Mouse (Mus musculus): ENCODE measurements around the gene Olfr638. TPM values are rescaled to one million over a fixed set of nuclear protein-coding genes. Genes with fewer than 3 reads are reported as not detected.

Olfr638 gene
- polyA plus RNA-seq (2014; fragmentation: Illumina TruSeq; extraction: RNeasy Lipid Tissue Mini Kit (QIAGEN cat#74804)), result not detected

DNA sequence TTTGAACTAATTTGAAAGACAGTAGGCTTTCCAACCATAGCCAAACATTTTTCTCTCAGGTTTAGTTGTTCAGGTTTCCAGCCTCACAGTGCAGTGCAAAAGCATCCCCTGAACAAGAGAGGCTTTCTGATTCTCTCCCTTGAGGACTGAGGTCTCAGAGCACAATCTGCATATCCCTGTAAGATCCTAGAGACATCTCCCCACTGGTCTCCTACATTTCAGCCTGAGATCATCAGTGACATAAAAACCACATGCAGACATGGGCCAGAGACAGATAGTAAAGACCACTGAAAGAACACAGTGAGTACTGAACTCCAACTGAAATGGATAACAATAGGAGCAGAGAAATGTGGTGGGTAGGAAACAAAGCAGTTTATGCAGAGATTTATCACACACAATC, at the start of gene Olfr638:
Olfr638 (plus strand) TSS at position 301 of the 400 bp plus-strand sequence.

DNA sequence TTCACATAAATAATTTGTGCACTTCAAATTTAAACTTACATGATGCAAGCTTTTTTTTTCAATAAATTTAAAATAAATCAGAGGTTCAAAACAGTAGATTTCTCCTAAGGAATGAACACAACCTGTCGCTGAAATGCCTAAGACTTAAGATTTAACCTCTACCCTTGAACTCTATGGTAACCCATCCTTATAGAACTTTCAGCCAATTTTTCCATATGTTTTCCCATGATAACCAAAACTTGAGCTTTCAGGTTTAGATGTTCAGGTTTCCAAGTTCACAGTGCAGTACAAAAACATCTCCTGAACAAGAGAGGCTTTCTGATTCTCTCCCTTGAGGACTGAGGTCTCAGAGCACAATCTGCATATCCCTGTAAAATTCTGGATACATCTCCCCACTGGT, 27.7 kb upstream of the Olfr638 start, which contains the start of gene Olfr635:
Olfr635 (plus strand) TSS at position 301 of the 400 bp plus-strand sequence.

DNA sequence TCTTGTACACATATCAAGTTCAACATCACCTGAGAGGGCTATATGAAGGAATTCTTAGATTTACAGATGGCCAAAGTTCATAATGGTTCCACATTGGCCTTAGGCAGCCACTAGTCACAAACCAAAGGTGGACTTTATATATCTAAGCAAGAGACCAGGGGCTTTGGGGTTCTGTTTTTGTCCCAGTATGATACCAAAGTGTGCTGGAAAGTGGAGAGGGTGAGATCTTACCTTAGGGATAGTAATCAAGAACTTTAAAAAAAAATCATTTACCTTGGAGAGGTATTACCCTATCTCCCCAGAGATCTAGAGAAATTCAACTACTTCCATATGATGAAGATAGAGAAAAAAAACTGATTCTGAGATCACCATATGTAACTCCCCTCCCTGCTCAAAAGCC, 18.7 kb downstream of the Olfr638 start, which contains the start of gene Olfr639:
Olfr639 (minus strand) TSS at position 101 of the 400 bp plus-strand sequence.

DNA sequence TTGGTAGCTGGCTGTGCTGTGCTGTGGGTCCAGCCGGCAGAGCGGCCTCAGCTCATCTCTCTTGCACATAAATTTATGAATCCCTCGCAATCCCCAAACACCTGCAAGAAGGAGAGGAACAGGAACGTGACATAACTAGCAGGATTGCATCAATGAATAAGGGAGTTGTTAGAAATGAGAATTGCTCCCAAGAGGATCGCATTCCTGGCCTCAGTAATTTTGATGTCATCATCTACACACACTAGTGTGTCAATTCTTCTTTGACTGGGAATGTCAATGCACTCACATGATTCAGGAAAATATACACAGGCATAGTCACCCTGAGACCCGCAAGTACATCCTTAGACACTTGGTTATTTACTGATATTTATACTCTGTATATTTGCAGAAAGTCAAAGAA, 26.9 kb downstream of the Olfr638 start, which contains the start of gene Olfr640:
Olfr640 (minus strand) TSS at position 101 of the 400 bp plus-strand sequence.

DNA sequence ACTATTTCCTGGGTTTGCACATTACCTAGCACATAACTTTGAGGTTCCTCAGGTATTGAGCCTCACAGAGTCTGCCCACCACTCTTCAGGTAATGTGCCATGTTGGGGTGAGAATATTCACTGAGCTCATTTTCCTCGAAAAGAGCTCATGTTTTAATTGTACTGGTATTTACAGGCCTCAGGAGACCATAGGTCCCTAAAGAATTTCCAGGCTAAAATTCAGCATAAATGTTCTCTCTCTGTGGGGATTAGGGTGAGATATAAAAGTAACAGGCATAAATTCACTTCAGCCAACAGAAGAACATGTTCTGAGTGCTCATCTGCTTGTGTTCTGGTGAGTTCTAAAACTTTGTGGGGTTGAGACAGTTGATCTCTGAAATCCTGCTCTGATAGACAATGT, 36.6 kb downstream of the Olfr638 start, which contains the start of gene Olfr641:
Olfr641 (plus strand) TSS at position 301 of the 400 bp plus-strand sequence.

DNA sequence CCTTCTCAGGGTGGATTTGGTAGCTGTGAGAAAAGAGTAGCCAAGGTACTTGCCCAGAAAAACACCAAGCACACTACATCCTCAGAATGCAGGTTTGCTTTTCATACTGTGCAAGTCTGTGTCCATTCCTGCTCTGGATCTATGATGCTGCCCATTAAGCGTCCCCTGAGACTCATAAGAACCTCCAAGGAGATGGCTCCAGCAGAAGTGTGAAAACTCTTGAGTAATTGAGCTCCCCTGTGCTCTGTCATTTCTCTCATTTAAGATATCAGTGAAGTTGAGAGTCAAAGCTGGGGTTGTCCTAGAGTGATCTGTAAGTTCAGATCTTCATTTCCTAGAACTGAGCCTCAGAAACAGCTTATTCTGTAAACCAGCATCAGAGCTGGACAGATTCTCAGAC, 54.0 kb downstream of the Olfr638 start, which contains the start of gene Olfr642:
Olfr642 (minus strand) TSS at position 101 of the 400 bp plus-strand sequence.

Other genes starting within 250 kb of the Olfr638 start
- gene Olfr630, start 241.4 kb upstream of the Olfr638 start, polyA plus RNA-seq (2014; fragmentation: Illumina TruSeq; extraction: RNeasy Lipid Tissue Mini Kit (QIAGEN cat#74804)), result not detected
- gene Olfr69, start 227.2 kb upstream of the Olfr638 start, polyA plus RNA-seq (2014; fragmentation: Illumina TruSeq; extraction: RNeasy Lipid Tissue Mini Kit (QIAGEN cat#74804)), result not detected
- gene Olfr68, start 219.0 kb upstream of the Olfr638 start, polyA plus RNA-seq (2014; fragmentation: Illumina TruSeq; extraction: RNeasy Lipid Tissue Mini Kit (QIAGEN cat#74804)), result not detected
- gene Olfr67, start 206.9 kb upstream of the Olfr638 start, polyA plus RNA-seq (2014; fragmentation: Illumina TruSeq; extraction: RNeasy Lipid Tissue Mini Kit (QIAGEN cat#74804)), result not detected
- gene Hbb-bt, start 184.8 kb upstream of the Olfr638 start, polyA plus RNA-seq (2014; fragmentation: Illumina TruSeq; extraction: RNeasy Lipid Tissue Mini Kit (QIAGEN cat#74804)), result 2.9 TPM
- gene Hbb-bs, start 170.7 kb upstream of the Olfr638 start, polyA plus RNA-seq (2014; fragmentation: Illumina TruSeq; extraction: RNeasy Lipid Tissue Mini Kit (QIAGEN cat#74804)), result 54.8 TPM
- gene Hbb-bh2, start 158.2 kb upstream of the Olfr638 start, polyA plus RNA-seq (2014; fragmentation: Illumina TruSeq; extraction: RNeasy Lipid Tissue Mini Kit (QIAGEN cat#74804)), result not detected
- gene Hbb-bh1, start 155.6 kb upstream of the Olfr638 start, polyA plus RNA-seq (2014; fragmentation: Illumina TruSeq; extraction: RNeasy Lipid Tissue Mini Kit (QIAGEN cat#74804)), result not detected
- gene Hbb-y, start 145.5 kb upstream of the Olfr638 start, polyA plus RNA-seq (2014; fragmentation: Illumina TruSeq; extraction: RNeasy Lipid Tissue Mini Kit (QIAGEN cat#74804)), result not detected
- gene Olfr66, start 112.5 kb upstream of the Olfr638 start, polyA plus RNA-seq (2014; fragmentation: Illumina TruSeq; extraction: RNeasy Lipid Tissue Mini Kit (QIAGEN cat#74804)), result not detected
- not detected for gene Olfr64, start 104.3 kb upstream of the Olfr638 start, polyA plus RNA-seq (2014; fragmentation: Illumina TruSeq; extraction: RNeasy Lipid Tissue Mini Kit (QIAGEN cat#74804))
- not detected for gene Olfr65, start 95.3 kb upstream of the Olfr638 start, polyA plus RNA-seq (2014; fragmentation: Illumina TruSeq; extraction: RNeasy Lipid Tissue Mini Kit (QIAGEN cat#74804))
- gene Olfr631, start 69.9 kb upstream of the Olfr638 start, polyA plus RNA-seq (2014; fragmentation: Illumina TruSeq; extraction: RNeasy Lipid Tissue Mini Kit (QIAGEN cat#74804)), result not detected
- gene Olfr632, start 64.4 kb upstream of the Olfr638 start, polyA plus RNA-seq (2014; fragmentation: Illumina TruSeq; extraction: RNeasy Lipid Tissue Mini Kit (QIAGEN cat#74804)), result not detected
- gene Olfr633, start 54.3 kb upstream of the Olfr638 start, polyA plus RNA-seq (2014; fragmentation: Illumina TruSeq; extraction: RNeasy Lipid Tissue Mini Kit (QIAGEN cat#74804)), result not detected
- gene Olfr635, start 27.6 kb upstream of the Olfr638 start, polyA plus RNA-seq (2014; fragmentation: Illumina TruSeq; extraction: RNeasy Lipid Tissue Mini Kit (QIAGEN cat#74804)), result not detected
- not detected for gene Olfr639, start 18.6 kb downstream of the Olfr638 start, polyA plus RNA-seq (2014; fragmentation: Illumina TruSeq; extraction: RNeasy Lipid Tissue Mini Kit (QIAGEN cat#74804))
- gene Olfr640, start 26.8 kb downstream of the Olfr638 start, polyA plus RNA-seq (2014; fragmentation: Illumina TruSeq; extraction: RNeasy Lipid Tissue Mini Kit (QIAGEN cat#74804)), result not detected
- gene Olfr641, start 36.7 kb downstream of the Olfr638 start, polyA plus RNA-seq (2014; fragmentation: Illumina TruSeq; extraction: RNeasy Lipid Tissue Mini Kit (QIAGEN cat#74804)), result not detected
- gene Olfr642, start 53.9 kb downstream of the Olfr638 start, polyA plus RNA-seq (2014; fragmentation: Illumina TruSeq; extraction: RNeasy Lipid Tissue Mini Kit (QIAGEN cat#74804)), result not detected
- gene 4930516K23Rik, start 62.7 kb downstream of the Olfr638 start, polyA plus RNA-seq (2014; fragmentation: Illumina TruSeq; extraction: RNeasy Lipid Tissue Mini Kit (QIAGEN cat#74804)), result not detected
- gene Olfr644, start 73.1 kb downstream of the Olfr638 start, polyA plus RNA-seq (2014; fragmentation: Illumina TruSeq; extraction: RNeasy Lipid Tissue Mini Kit (QIAGEN cat#74804)), result not detected
- gene Olfr645, start 86.7 kb downstream of the Olfr638 start, polyA plus RNA-seq (2014; fragmentation: Illumina TruSeq; extraction: RNeasy Lipid Tissue Mini Kit (QIAGEN cat#74804)), result not detected
- gene Olfr646, start 106.1 kb downstream of the Olfr638 start, polyA plus RNA-seq (2014; fragmentation: Illumina TruSeq; extraction: RNeasy Lipid Tissue Mini Kit (QIAGEN cat#74804)), result not detected
- gene Ubqln5, start 131.1 kb downstream of the Olfr638 start, polyA plus RNA-seq (2014; fragmentation: Illumina TruSeq; extraction: RNeasy Lipid Tissue Mini Kit (QIAGEN cat#74804)), result not detected
- gene Olfr643, start 138.7 kb downstream of the Olfr638 start, polyA plus RNA-seq (2014; fragmentation: Illumina TruSeq; extraction: RNeasy Lipid Tissue Mini Kit (QIAGEN cat#74804)), result not detected
- gene Ubqln3, start 144.5 kb downstream of the Olfr638 start, polyA plus RNA-seq (2014; fragmentation: Illumina TruSeq; extraction: RNeasy Lipid Tissue Mini Kit (QIAGEN cat#74804)), result not detected
- not detected for gene Ubqlnl, start 151.8 kb downstream of the Olfr638 start, polyA plus RNA-seq (2014; fragmentation: Illumina TruSeq; extraction: RNeasy Lipid Tissue Mini Kit (QIAGEN cat#74804))
- not detected for gene Olfm5, start 166.1 kb downstream of the Olfr638 start, polyA plus RNA-seq (2014; fragmentation: Illumina TruSeq; extraction: RNeasy Lipid Tissue Mini Kit (QIAGEN cat#74804))
- gene Olfr648, start 184.6 kb downstream of the Olfr638 start, polyA plus RNA-seq (2014; fragmentation: Illumina TruSeq; extraction: RNeasy Lipid Tissue Mini Kit (QIAGEN cat#74804)), result 0.80 TPM
- not detected for gene Olfr649, start 197.2 kb downstream of the Olfr638 start, polyA plus RNA-seq (2014; fragmentation: Illumina TruSeq; extraction: RNeasy Lipid Tissue Mini Kit (QIAGEN cat#74804))
- 1.5 TPM for gene Trim6, start 220.0 kb downstream of the Olfr638 start, polyA plus RNA-seq (2014; fragmentation: Illumina TruSeq; extraction: RNeasy Lipid Tissue Mini Kit (QIAGEN cat#74804))
- 18.0 TPM for gene Trim34a, start 245.7 kb downstream of the Olfr638 start, polyA plus RNA-seq (2014; fragmentation: Illumina TruSeq; extraction: RNeasy Lipid Tissue Mini Kit (QIAGEN cat#74804))

Measured in ovary, adult 10 weeks (tissue).